Mouse (Mus musculus) brain, adult 2 months (tissue): ENCODE results near the gene Nbea.
"Not testable (repeated sequence)": the region's sequence is repeated elsewhere in the genome, so short reads cannot be mapped to it uniquely, and the experiment has no call there.

Source experiments
- DNase-seq: peaks from one replicate; pipeline ENCODE4 v3.0.0; 2011; ENCODE audit warnings: low read depth, low spot score

The Nbea gene

DNA sequence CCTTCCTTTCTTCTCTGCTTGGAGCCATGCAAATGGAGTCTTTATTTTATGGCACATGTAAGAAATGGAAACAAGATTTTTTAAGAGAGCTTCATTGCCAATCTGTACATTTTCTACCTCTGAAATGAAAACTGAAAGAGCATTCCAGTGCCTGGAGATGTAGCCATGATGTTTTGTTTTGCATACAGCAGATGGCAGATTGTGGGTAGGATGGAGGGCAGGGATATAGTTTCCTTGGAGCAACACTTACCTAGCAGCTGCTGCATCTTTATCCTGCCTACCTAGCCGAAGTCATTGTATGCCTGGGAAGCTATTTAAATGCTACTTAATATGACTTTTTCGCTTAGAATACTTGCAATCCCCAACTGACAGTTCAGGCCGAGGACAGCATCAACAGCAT, 518.8 kb downstream of the Nbea start:
- peak; percentile 74 for DNase-seq

GRCm38 (mm10) chr3:55661678-55662445, 521.6 kb downstream of the Nbea start:
- DNase-seq, result no peak

GRCm38 (mm10) chr3:55660261-55660838, 523.2 kb downstream of the Nbea start:
- no peak for DNase-seq

DNA sequence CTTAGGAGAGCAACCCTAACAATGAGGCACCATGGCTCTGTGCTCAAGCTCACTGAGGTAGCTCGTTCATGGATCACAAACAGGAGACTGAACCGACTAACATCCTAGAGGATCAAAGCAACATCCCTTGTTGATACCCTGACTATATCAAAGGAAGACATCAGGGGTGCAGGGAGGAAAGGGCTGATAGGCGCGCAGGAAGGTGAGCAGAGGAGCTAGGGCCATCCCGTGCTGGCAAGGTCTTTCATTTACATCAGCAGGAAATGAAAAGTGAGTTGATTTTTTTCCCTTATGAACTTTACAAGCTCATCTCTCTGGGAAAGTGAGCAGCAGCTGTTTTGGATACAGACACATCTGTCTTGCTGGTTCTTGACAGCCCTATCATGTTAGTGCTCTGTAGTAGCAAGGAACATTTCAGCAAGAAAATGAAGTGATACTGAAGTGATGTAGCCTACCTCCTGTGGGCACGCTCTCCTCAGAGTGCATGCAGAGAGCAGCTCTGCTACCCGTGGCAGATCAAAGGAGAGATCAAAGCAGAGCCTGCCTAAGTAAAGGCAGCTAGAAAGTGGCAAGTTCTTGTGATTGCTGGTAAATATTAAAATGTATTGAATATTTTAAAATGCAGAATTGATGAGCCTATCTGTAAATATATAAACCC, 523.8 kb downstream of the Nbea start:
- no peak for DNase-seq

- DNase-seq, result peak; percentile 71
Measured at GRCm38 (mm10) chr3:55652321-55652720, 531.2 kb downstream of the Nbea start.

- DNase-seq, result no peak
Measured at GRCm38 (mm10) chr3:55651877-55652276, 531.6 kb downstream of the Nbea start.

- DNase-seq, result no peak
Measured at GRCm38 (mm10) chr3:55649541-55649940, 534.0 kb downstream of the Nbea start.

GRCm38 (mm10) chr3:55648299-55648698, 535.2 kb downstream of the Nbea start:
- DNase-seq, result peak; percentile 53

DNA sequence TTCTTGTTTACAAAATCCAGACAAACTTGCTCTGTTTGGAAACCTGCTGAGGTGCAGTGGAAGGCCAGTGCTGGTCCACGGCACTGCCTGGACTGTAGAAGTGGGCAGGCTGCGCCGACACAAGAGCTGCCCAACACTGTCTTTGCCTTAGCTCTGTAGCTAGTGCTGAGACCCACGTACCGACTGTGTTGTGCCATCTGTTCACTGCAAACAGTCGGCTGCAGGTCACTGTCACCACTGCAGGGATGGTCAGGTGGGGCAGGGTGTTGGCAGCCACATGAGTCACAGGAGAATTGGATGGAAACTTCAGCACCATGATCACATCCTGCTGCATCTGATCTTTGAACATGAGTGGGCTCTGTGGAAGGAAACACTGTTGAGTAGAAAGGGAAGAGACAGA, 536.3 kb downstream of the Nbea start:
- peak; percentile 76 for DNase-seq

- DNase-seq, result no peak
Measured at GRCm38 (mm10) chr3:55646437-55646836, 537.1 kb downstream of the Nbea start.

GRCm38 (mm10) chr3:55644035-55644618, 539.4 kb downstream of the Nbea start:
- peak; percentile 86 for DNase-seq

DNA sequence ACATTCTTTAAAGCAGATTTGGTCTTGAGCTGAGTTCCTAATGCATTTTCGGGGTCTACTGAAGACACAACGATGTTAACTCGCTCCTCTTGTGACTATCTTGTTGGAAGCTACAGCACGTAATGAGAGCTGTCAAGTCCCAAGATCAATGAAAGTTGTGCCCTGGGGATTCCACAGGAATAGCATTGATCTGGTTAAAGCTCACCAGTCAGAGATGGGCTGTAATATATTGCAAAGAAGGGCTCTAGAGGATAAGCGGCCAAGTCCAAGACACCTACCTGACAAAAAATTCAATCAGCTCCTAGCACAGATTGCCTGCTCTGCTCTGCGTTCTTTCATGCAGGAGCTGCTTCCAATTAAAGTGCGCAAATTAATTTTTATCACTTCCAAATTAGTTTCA, 545.8 kb downstream of the Nbea start:
- DNase-seq, result peak; percentile 23

- peak; percentile 37 for DNase-seq
Measured at GRCm38 (mm10) chr3:55635542-55636172, 547.8 kb downstream of the Nbea start.

- DNase-seq, result no peak
Measured at GRCm38 (mm10) chr3:55627054-55627453, 556.4 kb downstream of the Nbea start.

GRCm38 (mm10) chr3:55621958-55622357, 561.5 kb downstream of the Nbea start:
- not testable (repeated sequence) for DNase-seq

DNA sequence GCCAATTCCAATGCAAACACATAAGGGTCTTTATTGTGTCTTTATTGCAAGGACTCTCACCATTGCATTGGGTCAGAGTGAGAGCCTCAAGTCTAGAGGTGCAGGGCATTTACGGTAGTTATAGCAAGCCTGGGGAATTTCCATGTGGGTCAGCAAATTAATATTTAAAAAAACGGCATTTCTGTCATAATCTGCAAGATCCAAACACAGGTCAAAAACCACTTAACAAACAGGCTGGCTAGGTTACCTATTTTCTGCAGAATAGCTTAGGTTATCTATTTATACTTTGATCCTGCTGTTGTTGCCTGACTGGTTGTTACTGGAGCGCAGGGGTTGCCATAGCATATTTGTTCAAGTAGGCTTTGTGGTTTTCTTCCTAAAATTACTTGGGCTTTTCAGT, 565.1 kb downstream of the Nbea start:
- DNase-seq, result no peak

DNA sequence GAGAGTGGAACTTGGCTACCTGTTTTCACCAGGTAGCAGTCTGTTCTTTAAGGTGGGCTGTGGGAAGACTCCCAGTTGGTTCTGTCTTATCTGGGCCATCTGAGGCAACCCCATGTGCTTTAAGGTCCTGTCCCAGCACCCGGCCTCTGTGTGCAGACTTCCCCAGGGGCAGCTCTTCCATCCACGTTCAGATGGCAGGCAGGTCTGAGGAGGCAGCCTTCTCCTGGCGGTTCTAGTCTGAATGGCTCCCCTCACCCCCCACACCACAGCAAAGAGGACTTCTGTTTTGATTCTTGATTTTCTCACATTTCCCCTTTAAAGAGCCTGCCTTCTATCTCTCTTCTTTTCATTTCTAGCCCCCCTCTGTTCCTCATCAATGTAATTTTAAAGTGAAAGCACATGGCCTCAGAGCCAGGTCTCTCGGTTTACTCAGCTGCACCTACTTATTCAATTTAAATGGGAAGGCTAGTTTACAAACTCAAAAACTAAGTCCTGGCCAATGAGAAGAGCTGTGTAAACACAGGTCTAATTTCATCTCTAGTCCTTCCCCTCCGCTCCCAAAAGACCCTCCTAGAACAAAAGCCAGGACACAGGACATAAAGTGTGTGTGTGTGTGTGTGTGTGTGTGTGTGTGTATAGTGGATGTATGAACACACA, 570.9 kb downstream of the Nbea start:
- no peak for DNase-seq

DNA sequence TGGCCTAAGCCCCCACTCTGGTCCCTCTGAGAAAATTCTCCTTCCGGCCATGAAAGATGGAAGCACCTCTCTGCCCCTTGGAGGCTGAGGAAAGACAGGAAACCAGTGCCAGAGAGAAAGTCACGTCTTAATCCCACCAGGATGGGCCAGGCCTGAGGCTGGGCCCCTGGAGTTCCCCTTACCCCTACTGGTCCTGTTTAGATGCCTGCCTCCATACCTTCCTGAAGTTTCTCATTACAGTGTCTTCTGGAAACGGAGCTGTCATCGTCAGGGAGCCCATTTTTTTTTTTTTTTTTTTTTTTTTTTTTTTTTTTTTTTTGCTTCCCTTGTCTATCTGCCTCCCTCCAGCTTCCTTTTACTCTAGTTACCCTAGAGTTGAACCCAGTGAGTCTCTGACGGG, 571.5 kb downstream of the Nbea start:
- no peak for DNase-seq

GRCm38 (mm10) chr3:55610191-55610590, 573.3 kb downstream of the Nbea start:
- DNase-seq, result no peak

DNA sequence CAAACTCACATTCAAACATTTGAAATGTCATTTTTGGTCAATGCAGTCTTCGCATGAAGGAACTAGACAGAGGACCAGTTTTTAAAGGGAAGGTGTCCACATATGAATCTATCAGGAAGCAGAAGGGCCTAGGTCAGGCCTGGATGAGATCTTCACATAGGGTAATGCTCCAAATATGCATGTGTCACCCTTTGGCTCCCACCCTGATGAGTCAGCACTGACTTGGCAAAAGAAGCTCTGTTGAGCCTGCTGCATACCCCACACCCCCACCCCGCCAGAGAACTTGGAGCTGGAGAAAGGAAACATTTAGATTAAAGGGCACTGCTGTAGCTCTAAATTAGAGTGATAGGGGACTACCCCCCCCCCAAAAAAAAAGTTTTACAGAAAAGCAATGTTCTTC, 583.2 kb downstream of the Nbea start:
- peak; percentile 77 for DNase-seq

GRCm38 (mm10) chr3:55599366-55600085, 584.0 kb downstream of the Nbea start:
- DNase-seq, result no peak
